In genomic region chr8:26834604-26835003, GRCm38 (mm10) we compare ENCODE assay signal across 25 mouse cellular contexts.
DNase-seq lines count a peak whose midpoint lies in the region; ATAC-seq lines count a peak whose summit lies in the region.
"Had no signal": no experiment of that assay in that cellular context is flagged by ENCODE, and none has a peak within 500 bp of the region (broad histone marks: within the 10 kb centered on the region; RNA-seq: fewer than 3 reads in every experiment).

No protein-coding gene starts in this region.

- WGBS in forebrain, embryonic 16.5 days: 59% methylated on average over 13 of the region's 13 CpGs
- WGBS in forebrain, embryonic 10.5 days: 85% methylated on average over 13 of the region's 13 CpGs
- 87% methylated on average over 13 of the region's 13 CpGs for WGBS in midbrain, embryonic 10.5 days
- WGBS in midbrain, embryonic 15.5 days: 84% methylated on average over 13 of the region's 13 CpGs

- no peak overlapping the region for H3K9ac ChIP-seq in forebrain, embryonic 16.5 days (replicated peaks; ENCODE audit: low read depth, low read length)
- no peak overlapping the region for H3K9ac ChIP-seq in midbrain, embryonic 15.5 days
- H3K9ac ChIP-seq: embryonic facial prominence, embryonic 13.5 days; embryonic facial prominence, embryonic 15.5 days had no signal

- H3K27me3 ChIP-seq in forebrain, embryonic 16.5 days (replicated peaks; ENCODE audit: control insufficient read depth, insufficient read depth, low read length): no peaks in the 10 kb centered on the region
- peaks cover 80% of the 10 kb centered on the region for H3K27me3 ChIP-seq in forebrain, embryonic 10.5 days (ENCODE audit: poor library complexity, severe bottlenecking)
- peaks cover 3% of the 10 kb centered on the region; the same call in 1 of the 2 replicates for H3K27me3 ChIP-seq in midbrain, embryonic 10.5 days (ENCODE audit: low read depth, poor library complexity, severe bottlenecking)
- H3K27me3 ChIP-seq in midbrain, embryonic 15.5 days (replicated peaks): no peaks in the 10 kb centered on the region
- H3K27me3 ChIP-seq: CH12.LX, Patski had no signal

- no peak overlapping the region for H3K27ac ChIP-seq in forebrain, embryonic 16.5 days (ENCODE audit: low read length)
- H3K27ac ChIP-seq in forebrain, embryonic 10.5 days: no peak overlapping the region
- H3K27ac ChIP-seq in midbrain, embryonic 10.5 days (replicated peaks): 0 out of 2 replicates have a peak overlapping the region, but pooled peaks have one; percentile 7
- no peak overlapping the region for H3K27ac ChIP-seq in midbrain, embryonic 15.5 days
- H3K27ac ChIP-seq: embryonic facial prominence, embryonic 13.5 days; embryonic facial prominence, embryonic 15.5 days had no signal

- H3K9me3 ChIP-seq in forebrain, embryonic 16.5 days (ENCODE audit: control insufficient read depth, low read length): no peaks in the 10 kb centered on the region
- H3K9me3 ChIP-seq in forebrain, embryonic 10.5 days: no peaks in the 10 kb centered on the region
- no peaks in the 10 kb centered on the region for H3K9me3 ChIP-seq in midbrain, embryonic 10.5 days (replicated peaks)
- no peaks in the 10 kb centered on the region for H3K9me3 ChIP-seq in midbrain, embryonic 15.5 days
- H3K9me3 ChIP-seq: embryonic facial prominence, embryonic 13.5 days; embryonic facial prominence, embryonic 15.5 days; G1E had no signal

- peaks cover 11% of the 10 kb centered on the region for H3K4me1 ChIP-seq in forebrain, embryonic 16.5 days (replicated peaks; ENCODE audit: control insufficient read depth, insufficient read depth, low read length)
- H3K4me1 ChIP-seq in forebrain, embryonic 10.5 days: peaks cover 45% of the 10 kb centered on the region
- peaks cover 31% of the 10 kb centered on the region for H3K4me1 ChIP-seq in midbrain, embryonic 10.5 days
- H3K4me1 ChIP-seq in midbrain, embryonic 15.5 days: no peaks in the 10 kb centered on the region

- DNase-seq in forebrain, embryonic 10.5 days (ENCODE audit: extremely low spot score, low spot score): no peak
- DNase-seq in frontal cortex, postnatal 10 days (ENCODE audit: low spot score in 2 of 2): no peak
- no peak for DNase-seq in midbrain, embryonic 10.5 days (ENCODE audit: low spot score)
- no peak for DNase-seq in right cerebral cortex, postnatal 36 days (ENCODE audit: low spot score in 2 of 2)
- DNase-seq: adrenal gland, adult 8-10 months; adrenal gland, postnatal 14 days; adrenal gland, postnatal 36 days; B cell, adult 2 months; cerebellum, adult 11-12 months; cerebellum, adult 2 months; cerebellum, adult 9-10 months; cerebellum, postnatal 10 days; cerebellum, postnatal 25 days had no signal

- no peak overlapping the region for H3K4me2 ChIP-seq in forebrain, embryonic 16.5 days (ENCODE audit: low read length)
- H3K4me2 ChIP-seq in midbrain, embryonic 15.5 days: no peak overlapping the region
- H3K4me2 ChIP-seq: embryonic facial prominence, embryonic 13.5 days; embryonic facial prominence, embryonic 15.5 days had no signal

- no peaks in the 10 kb centered on the region for H3K36me3 ChIP-seq in forebrain, embryonic 16.5 days (ENCODE audit: control insufficient read depth, insufficient read depth)
- H3K36me3 ChIP-seq in forebrain, embryonic 10.5 days (replicated peaks): no peaks in the 10 kb centered on the region
- no peaks in the 10 kb centered on the region for H3K36me3 ChIP-seq in midbrain, embryonic 10.5 days
- no peaks in the 10 kb centered on the region for H3K36me3 ChIP-seq in midbrain, embryonic 15.5 days (replicated peaks)
- H3K36me3 ChIP-seq: embryonic facial prominence, embryonic 13.5 days; embryonic facial prominence, embryonic 15.5 days; G1E had no signal

- ATAC-seq in forebrain, embryonic 16.5 days: peak; percentile 54; the same call in 1 of the 2 replicates
- peak; percentile 68 for ATAC-seq in frontal cortex, adult (ENCODE audit: low TSS enrichment)
- no peak for ATAC-seq in midbrain, embryonic 15.5 days (replicated peaks)
- ATAC-seq: activated CD4-positive, CD25-positive, alpha-beta regulatory T cell, adult 4 months; CD4-positive, CD25-positive, alpha-beta regulatory T cell, adult 4 months; forebrain, embryonic 14.5 days; Patski had no signal

- no peak overlapping the region for H3K4me3 ChIP-seq in forebrain, embryonic 16.5 days (replicated peaks; ENCODE audit: low read length)
- no peak overlapping the region for H3K4me3 ChIP-seq in forebrain, embryonic 10.5 days
- no peak overlapping the region for H3K4me3 ChIP-seq in midbrain, embryonic 10.5 days
- no peak overlapping the region for H3K4me3 ChIP-seq in midbrain, embryonic 15.5 days
- H3K4me3 ChIP-seq: embryonic facial prominence, embryonic 13.5 days; embryonic facial prominence, embryonic 15.5 days; erythroblast, embryonic 14.5 days had no signal
